Mouse (Mus musculus) C2C12 (cell line): Measurements from ENCODE around the gene Smyd1. TPM values are rescaled to one million over a fixed set of nuclear protein-coding genes. Genes with fewer than 3 reads are reported as not detected.

ENCODE experiments used
- H3K27me3 ChIP-seq: one replicate; pipeline ENCODE4 v1.6.1; 2011; ENCODE audit not compliant: control insufficient read depth, insufficient read depth, insufficient read length
- H3K36me3 ChIP-seq: one replicate; pipeline ENCODE4 v1.6.1; 2011; ENCODE audit not compliant: control insufficient read depth, insufficient read depth
- H3K4me3 ChIP-seq: one replicate; pipeline ENCODE4 v1.5.1; 2011; ENCODE audit warnings: mild to moderate bottlenecking, control low read depth; ENCODE audit not compliant: poor library complexity, insufficient read depth, severe bottlenecking
- H3K79me2 ChIP-seq: one replicate; pipeline ENCODE4 v1.6.1; 2011; ENCODE audit not compliant: control insufficient read depth, insufficient read depth
- H3K79me3 ChIP-seq: one replicate; pipeline ENCODE4 v1.6.1; 2011; ENCODE audit warnings: low read depth, control low read depth
- H3ac ChIP-seq: one replicate; pipeline ENCODE3; 2011; ENCODE audit warnings: low read depth; ENCODE audit not compliant: control insufficient read depth, insufficient read length
- CEBPB ChIP-seq: IDR thresholded peaks from one replicate; pipeline ENCODE4 v1.6.1; 2011; ENCODE audit warnings: low read depth, mild to moderate bottlenecking, control low read depth, moderate library complexity
- CTCF ChIP-seq: IDR thresholded peaks from one replicate; pipeline ENCODE4 v1.5.1; 2011; ENCODE audit not compliant: control insufficient read depth, insufficient read depth, insufficient read length
- FOSL1 ChIP-seq: IDR thresholded peaks from one replicate; pipeline ENCODE4 v1.8.0; 2011; ENCODE audit warnings: mild to moderate bottlenecking, low read length; ENCODE audit not compliant: poor library complexity, insufficient read depth, severe bottlenecking
- MAX ChIP-seq: IDR thresholded peaks from one replicate; pipeline ENCODE4 v1.6.1; 2011; ENCODE audit warnings: mild to moderate bottlenecking, control low read depth
- MYOD1 ChIP-seq: IDR thresholded peaks from one replicate; pipeline ENCODE4 v1.6.1; 2011; ENCODE audit warnings: low read depth; ENCODE audit not compliant: control insufficient read depth, insufficient read length
- MYOG ChIP-seq: IDR thresholded peaks from one replicate; pipeline ENCODE4 v1.6.1; 2011; ENCODE audit not compliant: control insufficient read depth, insufficient read length; ENCODE audit errors: extremely low read depth
- USF1 ChIP-seq: IDR thresholded peaks from one replicate; pipeline ENCODE4 v1.6.1; 2011; ENCODE audit warnings: low read depth, mild to moderate bottlenecking, control low read depth, moderate library complexity
- polyA plus RNA-seq: library from polyadenylated mRNA; unstranded; fragments of >200 nt; fragmentation: generic; extraction: Trizol; gene quantifications from one replicate; pipeline ENCODE4 v1.2.1, GENCODE M21; 2012; ENCODE audit warnings: missing spikeins

Smyd1 gene
- polyA plus RNA-seq, 1 experiment = 7.1 TPM

DNA sequence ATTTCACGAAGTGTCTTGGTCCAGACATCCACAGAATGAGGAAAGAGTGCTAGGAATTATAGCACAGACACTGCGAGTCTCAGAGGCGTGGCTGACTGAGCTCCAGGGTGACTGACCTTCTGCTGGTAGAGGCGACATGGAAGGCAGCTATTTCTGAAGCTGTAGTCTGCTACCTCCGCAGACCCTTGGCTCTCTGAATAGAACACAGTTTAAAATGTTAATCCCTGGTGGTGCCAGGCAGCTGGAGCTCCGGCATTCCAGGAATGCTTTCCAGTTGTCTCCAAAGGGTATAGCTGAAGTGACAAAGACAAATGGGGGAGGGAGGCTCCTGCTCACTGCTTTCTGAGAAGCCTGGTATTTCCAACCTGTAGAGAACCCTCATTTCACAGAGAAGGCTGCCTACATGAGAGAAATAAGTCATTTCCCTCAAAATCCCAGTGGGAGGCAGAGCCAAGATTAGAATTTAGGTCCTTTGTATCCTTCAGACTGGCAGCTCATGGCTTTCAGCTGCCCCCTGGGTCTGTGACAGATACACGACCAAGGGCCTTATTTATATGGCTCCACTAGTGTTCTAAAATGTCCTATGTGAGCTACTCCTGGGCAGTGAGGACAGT is 94.8 kb downstream of the Smyd1 start:
- Histone ChIP-seq H3K79me2 (no peaks in the 10 kb centered on the region), H3K27me3 (no peaks in the 10 kb centered on the region), H3ac (no peak overlapping the region), H3K4me3 (no peak overlapping the region), H3K36me3 (no peaks in the 10 kb centered on the region), H3K79me3 (no peaks in the 10 kb centered on the region)
- TF ChIP-seq MYOG (no peak), CTCF (no peak), MAX (no peak), FOSL1 (no peak), USF1 (no peak), MYOD1 (no peak), CEBPB (no peak)

- Histone ChIP-seq H3K4me3 (no peak overlapping the region), H3ac (no peak overlapping the region), H3K36me3 (no peaks in the 10 kb centered on the region), H3K79me3 (no peaks in the 10 kb centered on the region), H3K79me2 (no peaks in the 10 kb centered on the region), H3K27me3 (no peaks in the 10 kb centered on the region)
- no peak for TF ChIP-seq MYOD1
- TF ChIP-seq USF1 = no peak
These were observed 95.5 kb downstream of the Smyd1 start for GRCm38 (mm10) chr6:71226544-71226943.

DNA sequence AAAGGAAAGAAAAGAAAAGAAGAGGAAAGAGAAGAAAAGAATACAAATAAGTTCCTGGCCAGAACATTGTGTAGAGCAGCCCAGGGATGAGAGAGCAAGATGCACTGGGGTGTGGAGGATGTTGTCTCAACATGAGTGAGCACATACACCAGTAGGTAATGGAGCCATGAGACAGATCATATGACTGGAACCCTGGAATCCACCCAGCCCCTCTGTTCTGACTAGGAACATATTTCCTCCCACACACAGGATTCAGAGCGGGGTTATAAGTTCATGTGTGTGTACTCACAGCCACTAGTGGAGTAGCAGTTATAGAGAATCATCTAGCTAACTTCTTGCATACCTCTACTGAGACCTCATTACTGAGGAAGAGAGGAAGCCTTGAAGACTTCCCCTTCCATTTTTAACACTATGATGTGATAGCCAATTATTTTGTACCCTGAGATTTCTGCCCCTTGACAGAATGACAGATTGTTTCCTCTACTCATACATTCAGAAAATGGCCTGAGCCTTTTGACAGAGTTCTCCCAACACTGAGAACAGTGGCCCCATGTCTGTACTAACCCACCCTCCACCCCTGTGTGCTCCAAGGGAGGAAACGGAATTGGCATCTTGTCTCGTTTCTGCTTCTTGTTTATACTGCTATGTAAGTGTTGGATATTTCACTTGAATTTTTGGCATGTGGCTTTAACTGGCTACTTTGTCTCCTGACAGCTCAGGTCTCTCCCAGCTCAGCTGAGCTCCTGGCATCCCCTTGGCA is 97.7 kb downstream of the Smyd1 start:
- TF ChIP-seq MYOG = no peak
- TF ChIP-seq MAX = no peak
- no peak for TF ChIP-seq CTCF
- no peak for TF ChIP-seq USF1
- no peaks in the 10 kb centered on the region for H3K79me3 ChIP-seq
- no peaks in the 10 kb centered on the region for H3K27me3 ChIP-seq
- H3K79me2 ChIP-seq = no peaks in the 10 kb centered on the region
- no peaks in the 10 kb centered on the region for H3K36me3 ChIP-seq
- H3K4me3 ChIP-seq = no peak overlapping the region
- no peak overlapping the region for H3ac ChIP-seq

DNA sequence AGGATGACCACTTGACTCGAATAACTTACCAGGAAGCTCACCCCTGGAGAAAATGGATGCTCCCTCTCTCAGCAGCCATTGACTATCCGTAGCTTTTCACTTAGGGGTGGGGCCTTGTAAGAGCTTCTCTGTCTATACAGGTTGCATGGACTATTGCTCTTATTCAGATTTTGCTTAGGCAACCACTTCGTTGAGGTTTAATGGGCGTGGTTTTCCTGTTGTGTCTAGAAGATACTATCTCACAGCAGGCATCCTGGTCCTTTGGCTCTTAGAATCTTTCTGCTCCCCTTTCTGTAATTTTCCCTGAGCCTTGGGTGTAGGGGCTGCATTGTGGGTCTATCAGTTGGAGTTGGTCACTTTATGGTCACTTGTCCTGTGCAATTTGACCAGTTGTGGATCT is 100.5 kb downstream of the Smyd1 start:
- Histone ChIP-seq H3K27me3 (no peaks in the 10 kb centered on the region), H3K36me3 (no peaks in the 10 kb centered on the region), H3ac (no peak overlapping the region), H3K4me3 (no peak overlapping the region), H3K79me3 (no peaks in the 10 kb centered on the region), H3K79me2 (no peaks in the 10 kb centered on the region)
- no peak for TF ChIP-seq MYOD1
- TF ChIP-seq FOSL1 = no peak
- TF ChIP-seq CTCF = no peak
- no peak for TF ChIP-seq MAX
- TF ChIP-seq USF1 = no peak
- TF ChIP-seq MYOG = no peak
- no peak for TF ChIP-seq CEBPB

DNA sequence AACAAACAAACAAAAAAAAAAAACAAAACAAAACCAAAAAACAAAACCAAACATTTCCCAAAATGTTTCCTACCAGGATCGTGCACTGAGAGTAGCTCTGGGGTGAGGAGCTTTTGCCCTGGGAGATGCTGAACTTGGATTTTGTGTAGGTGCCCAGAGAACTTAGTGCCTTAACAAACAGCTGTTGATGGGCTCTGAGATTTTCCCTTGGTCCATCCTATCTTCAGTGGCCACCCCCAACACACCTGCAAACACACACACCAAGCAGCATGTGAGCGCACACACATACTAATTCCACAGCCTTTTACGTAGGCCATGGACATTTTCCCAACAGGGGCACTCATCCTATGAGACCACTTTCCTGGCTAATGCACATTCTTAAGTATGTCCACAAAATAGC is 109.6 kb downstream of the Smyd1 start:
- Histone ChIP-seq H3K27me3 (no peaks in the 10 kb centered on the region), H3K79me2 (no peaks in the 10 kb centered on the region), H3K4me3 (no peak overlapping the region), H3K79me3 (no peaks in the 10 kb centered on the region), H3K36me3 (no peaks in the 10 kb centered on the region), H3ac (no peak overlapping the region)
- TF ChIP-seq MYOG (no peak), USF1 (no peak), FOSL1 (no peak), CEBPB (no peak), CTCF (no peak), MAX (no peak), MYOD1 (no peak)

- H3K4me3 ChIP-seq = no peak overlapping the region
- no peak for TF ChIP-seq CEBPB
- no peak for TF ChIP-seq CTCF
- TF ChIP-seq MAX = no peak
- TF ChIP-seq USF1 = no peak
- TF ChIP-seq MYOD1 = no peak
- TF ChIP-seq MYOG = no peak
- TF ChIP-seq FOSL1 = no peak
These were observed 110.1 kb downstream of the Smyd1 start for GRCm38 (mm10) chr6:71211917-71212316.

More at GRCm38 (mm10) chr6:71211917-71212316, 110.1 kb downstream of the Smyd1 start:
- no peaks in the 10 kb centered on the region for H3K36me3 ChIP-seq
- no peaks in the 10 kb centered on the region for H3K27me3 ChIP-seq
- no peak overlapping the region for H3ac ChIP-seq
- no peaks in the 10 kb centered on the region for H3K79me3 ChIP-seq
- H3K79me2 ChIP-seq = no peaks in the 10 kb centered on the region
